Mouse (Mus musculus): ENCODE measurements at regions not wholly inside any gene's neighbourhood (a gene's known extent, or its start where the extent isn't known, plus 50 kb on each side); places are given as distances from the start of the nearest gene placed in this dataset.

- no peak for DNase-seq (ENCODE audit: extremely low read depth)
- no peak for TF ChIP-seq TBP (conservative IDR thresholded peaks at IDR 0.05; ENCODE audit: low read depth, low read length)
- no peak for TF ChIP-seq HCFC1 (IDR thresholded peaks at IDR 0.05; ENCODE audit: low read depth, low read length)
- no peak for TF ChIP-seq MAFK (IDR thresholded peaks at IDR 0.05; ENCODE audit: insufficient replicate concordance, low read length)
- no peak for TF ChIP-seq GABPA (IDR thresholded peaks at IDR 0.05; ENCODE audit: insufficient replicate concordance, low read depth, low read length)
- TF ChIP-seq TCF12 (IDR thresholded peaks at IDR 0.05; ENCODE audit: low read depth, low read length): no peak
- TF ChIP-seq JUN (IDR thresholded peaks at IDR 0.05; ENCODE audit: insufficient read depth, low read depth, low read length): no peak
- TF ChIP-seq MYC (IDR thresholded peaks at IDR 0.05; ENCODE audit: low read depth, low read length): no peak
- Histone ChIP-seq H3K4me1 (ENCODE audit: control insufficient read depth in 1 of 2, insufficient read depth in 2 of 2) (peaks cover 5 to 11% of the 10 kb centered on the region in 2 experiments; a peak in 3 of 4 replicates), H3K36me3 (replicated peaks in 1 of 2; ENCODE audit: control insufficient read depth in 1 of 2, insufficient read depth in 1 of 2, low read length in 1 of 2) (no peaks in the 10 kb centered on the region), H3K4me3 (replicated peaks in 1 of 3; ENCODE audit: low read depth in 2 of 3, low read length in 2 of 3, poor library complexity in 1 of 3) (no peak overlapping the region), H3K9me3 (replicated peaks; ENCODE audit: low read length) (no peaks in the 10 kb centered on the region), H3K27ac (ENCODE audit: insufficient read depth, low read depth) (no peak overlapping the region), H3K27me3 (replicated peaks) (peaks cover 94% of the 10 kb centered on the region), H3K9ac (ENCODE audit: insufficient read depth, low read depth) (no peak overlapping the region), H3K4me2 (ENCODE audit: insufficient read depth, low read depth, poor library complexity, severe bottlenecking) (no peak overlapping the region), H3K79me2 (replicated peaks; ENCODE audit: control insufficient read depth, extremely low read depth, insufficient read depth, poor library complexity, severe bottlenecking) (no peaks in the 10 kb centered on the region)
- in situ Hi-C loops (cut with MboI; ENCODE audit: low pct_ligation_motif_present, low pct_unique_long_range_greater_than_20kb, low sequenced_read_pairs): no loop called here
- dilution Hi-C loops (cut with MboI; ENCODE audit: extremely low pct_ligation_motif_present, extremely low pct_unique_long_range_greater_than_20kb, low sequenced_read_pairs): no loop called here
These were observed 108.1 kb downstream of the Vapb start for GRCm38 (mm10) chr2:173845155-173846029.

GRCm38 (mm10) chr2:173851054-173851453 lies 113.7 kb downstream of the Vapb start:
- Histone ChIP-seq H3K4me1 (ENCODE audit: control insufficient read depth in 1 of 2, insufficient read depth in 2 of 2) (peaks cover 5 to 11% of the 10 kb centered on the region in 2 experiments; a peak in 3 of 4 replicates), H3K9me3 (replicated peaks; ENCODE audit: low read length) (no peaks in the 10 kb centered on the region), H3K79me2 (replicated peaks; ENCODE audit: control insufficient read depth, extremely low read depth, insufficient read depth, poor library complexity, severe bottlenecking) (no peaks in the 10 kb centered on the region), H3K36me3 (replicated peaks in 1 of 2; ENCODE audit: control insufficient read depth in 1 of 2, insufficient read depth in 1 of 2, low read length in 1 of 2) (no peaks in the 10 kb centered on the region), H3K4me3 (replicated peaks in 1 of 3; ENCODE audit: low read depth in 2 of 3, low read length in 2 of 3, poor library complexity in 1 of 3) (no peak overlapping the region), H3K4me2 (ENCODE audit: insufficient read depth, low read depth, poor library complexity, severe bottlenecking) (no peak overlapping the region), H3K27ac (ENCODE audit: insufficient read depth, low read depth) (no peak overlapping the region), H3K9ac (ENCODE audit: insufficient read depth, low read depth) (no peak overlapping the region), H3K27me3 (replicated peaks) (peaks cover 92% of the 10 kb centered on the region)
- dilution Hi-C loops (cut with MboI; ENCODE audit: extremely low pct_ligation_motif_present, extremely low pct_unique_long_range_greater_than_20kb, low sequenced_read_pairs) (no loop called here), in situ Hi-C loops (cut with MboI; ENCODE audit: low pct_ligation_motif_present, low pct_unique_long_range_greater_than_20kb, low sequenced_read_pairs) (no loop called here)
- TF ChIP-seq ZKSCAN1 (IDR thresholded peaks at IDR 0.05; ENCODE audit: borderline replicate concordance, low read depth, low read length) (no peak), ZC3H11A (IDR thresholded peaks at IDR 0.05; ENCODE audit: low read depth, low read length) (no peak), POLR2A (IDR thresholded peaks at IDR 0.05; ENCODE audit: low read depth, low read length) (no peak), CTCF (conservative IDR thresholded peaks at IDR 0.05 in 1 of 2, IDR thresholded peaks at IDR 0.05 in 1 of 2; ENCODE audit: low read depth in 2 of 2, low read length in 2 of 2) (no peak), EP300 (IDR thresholded peaks at IDR 0.05; ENCODE audit: low read length) (no peak), ETS1 (conservative IDR thresholded peaks at IDR 0.05; ENCODE audit: low read depth, low read length) (no peak), POLR2AphosphoS2 (IDR thresholded peaks at IDR 0.05; ENCODE audit: low read depth, low read length) (no peak), NELFE (IDR thresholded peaks at IDR 0.05; ENCODE audit: low read depth, low read length) (no peak), MEF2A (IDR thresholded peaks at IDR 0.05; ENCODE audit: borderline replicate concordance, low read depth, low read length) (no peak), HCFC1 (IDR thresholded peaks at IDR 0.05; ENCODE audit: low read depth, low read length) (no peak), RAD21 (IDR thresholded peaks at IDR 0.05; ENCODE audit: low read depth, low read length) (no peak), UBTF (IDR thresholded peaks at IDR 0.05; ENCODE audit: low read depth, low read length) (no peak), USF1 (IDR thresholded peaks at IDR 0.05; ENCODE audit: low read depth, low read length) (no peak), JUND (conservative IDR thresholded peaks at IDR 0.05; ENCODE audit: low read depth, low read length) (no peak), ZMIZ1 (IDR thresholded peaks at IDR 0.05; ENCODE audit: low read depth, low read length) (no peak)
- no peak for DNase-seq (ENCODE audit: extremely low read depth)
